Mouse (Mus musculus): Measurements from ENCODE around the gene Clasp2. TPM values are rescaled to one million over a fixed set of nuclear protein-coding genes. Genes with fewer than 3 reads are reported as not detected.

Gene Clasp2
- polyA plus RNA-seq, 1 experiment: 16.8 TPM

- Histone ChIP-seq H3K4me1 (ENCODE audit: control insufficient read depth, insufficient read depth, low read length) (peaks cover 3% of the 10 kb centered on the region; the same call in 1 of the 2 replicates), H3K27ac (ENCODE audit: control insufficient read depth, insufficient read depth, low read depth, low read length, poor library complexity) (peak overlapping the region; percentile 81), H3K4me3 (replicated peaks; ENCODE audit: control insufficient read depth, low read depth, low read length) (peak overlapping the region; percentile 88)
- under 1% methylated on average over 64 of the region's 64 CpGs for WGBS
- TF ChIP-seq CTCF (IDR thresholded peaks at IDR 0.05; ENCODE audit: control insufficient read depth, insufficient read depth, low read length) (no peak), POLR2A (IDR thresholded peaks at IDR 0.05; ENCODE audit: borderline replicate concordance, control insufficient read depth, low read depth, low read length) (peak; percentile 23; the same call in 1 of the 2 replicates)
Observed at GRCm38 (mm10) chr9:113741637-113742137, 414 bp downstream of the Clasp2 start.

GRCm38 (mm10) chr9:113742361-113742794, 1.1 kb downstream of the Clasp2 start:
- peak overlapping the region; percentile 88 for H3K4me3 ChIP-seq (replicated peaks; ENCODE audit: control insufficient read depth, low read depth, low read length)
- peaks cover 3% of the 10 kb centered on the region; the same call in 1 of the 2 replicates for H3K4me1 ChIP-seq (ENCODE audit: control insufficient read depth, insufficient read depth, low read length)
- no peak overlapping the region for H3K27ac ChIP-seq (ENCODE audit: control insufficient read depth, insufficient read depth, low read depth, low read length, poor library complexity)
- TF ChIP-seq POLR2A (IDR thresholded peaks at IDR 0.05; ENCODE audit: borderline replicate concordance, control insufficient read depth, low read depth, low read length) (no peak), CTCF (IDR thresholded peaks at IDR 0.05; ENCODE audit: control insufficient read depth, insufficient read depth, low read length) (no peak)
- 2% methylated on average over 17 of the region's 17 CpGs for WGBS

GRCm38 (mm10) chr9:113743291-113743690, 2.0 kb downstream of the Clasp2 start:
- Histone ChIP-seq H3K4me1 (ENCODE audit: control insufficient read depth, insufficient read depth, low read length) (peaks cover 3% of the 10 kb centered on the region; the same call in 1 of the 2 replicates), H3K4me3 (replicated peaks; ENCODE audit: control insufficient read depth, low read depth, low read length) (no peak overlapping the region), H3K27ac (ENCODE audit: control insufficient read depth, insufficient read depth, low read depth, low read length, poor library complexity) (no peak overlapping the region)
- 46% methylated on average over 3 of the region's 3 CpGs for WGBS
- no peak for TF ChIP-seq POLR2A (IDR thresholded peaks at IDR 0.05; ENCODE audit: borderline replicate concordance, control insufficient read depth, low read depth, low read length)
- no peak for TF ChIP-seq CTCF (IDR thresholded peaks at IDR 0.05; ENCODE audit: control insufficient read depth, insufficient read depth, low read length)

- WGBS: 87% methylated on average over 7 of the region's 7 CpGs
- H3K4me1 ChIP-seq (ENCODE audit: control insufficient read depth, insufficient read depth, low read length): peaks cover under 1% of the 10 kb centered on the region; the same call in 1 of the 2 replicates
- TF ChIP-seq CTCF (IDR thresholded peaks at IDR 0.05; ENCODE audit: control insufficient read depth, insufficient read depth, low read length) (no peak), POLR2A (IDR thresholded peaks at IDR 0.05; ENCODE audit: borderline replicate concordance, control insufficient read depth, low read depth, low read length) (no peak)
- no peak overlapping the region for H3K27ac ChIP-seq (ENCODE audit: control insufficient read depth, insufficient read depth, low read depth, low read length, poor library complexity)
- no peak overlapping the region for H3K4me3 ChIP-seq (replicated peaks; ENCODE audit: control insufficient read depth, low read depth, low read length)
Observed at GRCm38 (mm10) chr9:113749356-113749755, 8.1 kb downstream of the Clasp2 start.

GRCm38 (mm10) chr9:113755888-113756719, 14.8 kb downstream of the Clasp2 start:
- Histone ChIP-seq H3K4me1 (ENCODE audit: control insufficient read depth, insufficient read depth, low read length) (peaks cover 1% of the 10 kb centered on the region; the same call in 1 of the 2 replicates), H3K27ac (ENCODE audit: control insufficient read depth, insufficient read depth, low read depth, low read length, poor library complexity) (no peak overlapping the region; the same call in 1 of the 2 replicates), H3K4me3 (replicated peaks; ENCODE audit: control insufficient read depth, low read depth, low read length) (no peak overlapping the region)
- TF ChIP-seq POLR2A (IDR thresholded peaks at IDR 0.05; ENCODE audit: borderline replicate concordance, control insufficient read depth, low read depth, low read length) (no peak), CTCF (IDR thresholded peaks at IDR 0.05; ENCODE audit: control insufficient read depth, insufficient read depth, low read length) (no peak)
- 70% methylated on average over 15 of the region's 15 CpGs for WGBS

- TF ChIP-seq POLR2A (IDR thresholded peaks at IDR 0.05; ENCODE audit: borderline replicate concordance, control insufficient read depth, low read depth, low read length): no peak
- no peak for TF ChIP-seq CTCF (IDR thresholded peaks at IDR 0.05; ENCODE audit: control insufficient read depth, insufficient read depth, low read length)
- no peak overlapping the region for H3K27ac ChIP-seq (ENCODE audit: control insufficient read depth, insufficient read depth, low read depth, low read length, poor library complexity)
Observed at GRCm38 (mm10) chr9:113758472-113758871, 17.2 kb downstream of the Clasp2 start.

GRCm38 (mm10) chr9:113759684-113760083, 18.4 kb downstream of the Clasp2 start:
- TF ChIP-seq CTCF (IDR thresholded peaks at IDR 0.05; ENCODE audit: control insufficient read depth, insufficient read depth, low read length): peak; percentile 35; the same call in 1 of the 2 replicates
- TF ChIP-seq POLR2A (IDR thresholded peaks at IDR 0.05; ENCODE audit: borderline replicate concordance, control insufficient read depth, low read depth, low read length): no peak
- H3K4me1 ChIP-seq (ENCODE audit: control insufficient read depth, insufficient read depth, low read length): no peaks in the 10 kb centered on the region
- WGBS: 97% methylated on average over 1 of the region's 1 CpGs
- H3K4me3 ChIP-seq (replicated peaks; ENCODE audit: control insufficient read depth, low read depth, low read length): no peak overlapping the region
- no peak overlapping the region for H3K27ac ChIP-seq (ENCODE audit: control insufficient read depth, insufficient read depth, low read depth, low read length, poor library complexity)

More at GRCm38 (mm10) chr9:113758472-113758871, 17.2 kb downstream of the Clasp2 start:
- 87% methylated on average over 10 of the region's 10 CpGs for WGBS
- H3K4me3 ChIP-seq (replicated peaks; ENCODE audit: control insufficient read depth, low read depth, low read length): no peak overlapping the region
- peaks cover 1% of the 10 kb centered on the region; the same call in 1 of the 2 replicates for H3K4me1 ChIP-seq (ENCODE audit: control insufficient read depth, insufficient read depth, low read length)

- 90% methylated on average over 6 of the region's 6 CpGs for WGBS
- TF ChIP-seq POLR2A (IDR thresholded peaks at IDR 0.05; ENCODE audit: borderline replicate concordance, control insufficient read depth, low read depth, low read length) (no peak), CTCF (IDR thresholded peaks at IDR 0.05; ENCODE audit: control insufficient read depth, insufficient read depth, low read length) (no peak)
- Histone ChIP-seq H3K4me1 (ENCODE audit: control insufficient read depth, insufficient read depth, low read length) (no peaks in the 10 kb centered on the region), H3K27ac (ENCODE audit: control insufficient read depth, insufficient read depth, low read depth, low read length, poor library complexity) (no peak overlapping the region), H3K4me3 (replicated peaks; ENCODE audit: control insufficient read depth, low read depth, low read length) (no peak overlapping the region)
Observed at GRCm38 (mm10) chr9:113762389-113762788, 21.1 kb downstream of the Clasp2 start.
